Mouse (Mus musculus): Measurements from ENCODE around the gene Pax5.

Gene Pax5

GRCm38 (mm10) chr4:44600875-44601274 lies 109.4 kb downstream of the Pax5 start:
- peak in 1 of 2 experiments; percentile 18 for DNase-seq (ENCODE audit: low spot score in 2 of 2)

GRCm38 (mm10) chr4:44597965-44598364 lies 112.3 kb downstream of the Pax5 start:
- DNase-seq (ENCODE audit: low spot score in 2 of 2): no peak

- no peak for DNase-seq (ENCODE audit: low spot score in 2 of 2)
These were observed 117.2 kb downstream of the Pax5 start for GRCm38 (mm10) chr4:44593091-44593490.

- DNase-seq (ENCODE audit: low spot score in 2 of 2): no peak
These were observed 127.6 kb downstream of the Pax5 start for GRCm38 (mm10) chr4:44582687-44583086.

- DNase-seq (ENCODE audit: low spot score in 2 of 2): no peak
These were observed 131.7 kb downstream of the Pax5 start for GRCm38 (mm10) chr4:44578591-44578990.

- DNase-seq (ENCODE audit: low spot score in 2 of 2): peak in 1 of 2 experiments; percentile 31
These were observed 133.0 kb downstream of the Pax5 start for GRCm38 (mm10) chr4:44577293-44577692.

- DNase-seq (ENCODE audit: low spot score in 2 of 2): no peak
These were observed 133.5 kb downstream of the Pax5 start for GRCm38 (mm10) chr4:44576786-44577185.

GRCm38 (mm10) chr4:44573017-44573416 lies 137.3 kb downstream of the Pax5 start:
- DNase-seq (ENCODE audit: low spot score in 2 of 2): no peak

- DNase-seq (ENCODE audit: low spot score in 2 of 2): no peak
These were observed 137.9 kb downstream of the Pax5 start for GRCm38 (mm10) chr4:44572373-44572772.

GRCm38 (mm10) chr4:44569138-44569537 lies 141.1 kb downstream of the Pax5 start:
- no peak for DNase-seq (ENCODE audit: low spot score in 2 of 2)

GRCm38 (mm10) chr4:44568666-44569065 lies 141.6 kb downstream of the Pax5 start:
- DNase-seq (ENCODE audit: low spot score in 2 of 2): no peak

- no peak for DNase-seq (ENCODE audit: low spot score in 2 of 2)
These were observed 143.9 kb downstream of the Pax5 start for GRCm38 (mm10) chr4:44566401-44566800.

- DNase-seq (ENCODE audit: low spot score in 2 of 2): no peak
These were observed 144.9 kb downstream of the Pax5 start for GRCm38 (mm10) chr4:44565126-44566082.

- peak; percentile 62 to 70 for DNase-seq (ENCODE audit: low spot score in 2 of 2)
These were observed 145.7 kb downstream of the Pax5 start for GRCm38 (mm10) chr4:44564602-44565001.

GRCm38 (mm10) chr4:44560956-44561355 lies 149.3 kb downstream of the Pax5 start:
- no peak for DNase-seq (ENCODE audit: low spot score in 2 of 2)

GRCm38 (mm10) chr4:44558564-44558955 lies 151.7 kb downstream of the Pax5 start:
- no peak for DNase-seq (ENCODE audit: low spot score in 2 of 2)

- peak; percentile 21 to 25 for DNase-seq (ENCODE audit: low spot score in 2 of 2)
These were observed 152.3 kb downstream of the Pax5 start for GRCm38 (mm10) chr4:44557815-44558563.

- DNase-seq (ENCODE audit: low spot score in 2 of 2): no peak
These were observed 153.6 kb downstream of the Pax5 start for GRCm38 (mm10) chr4:44556586-44557281.

- no peak for DNase-seq (ENCODE audit: low spot score in 2 of 2)
These were observed 154.7 kb downstream of the Pax5 start for GRCm38 (mm10) chr4:44555576-44555975.

GRCm38 (mm10) chr4:44551470-44551869 lies 158.8 kb downstream of the Pax5 start:
- no peak for DNase-seq (ENCODE audit: low spot score in 2 of 2)

- no peak for DNase-seq (ENCODE audit: low spot score in 2 of 2)
These were observed 161.3 kb downstream of the Pax5 start for GRCm38 (mm10) chr4:44549029-44549428.

- no peak for DNase-seq (ENCODE audit: low spot score in 2 of 2)
These were observed 164.6 kb downstream of the Pax5 start for GRCm38 (mm10) chr4:44545669-44546068.
